Mouse (Mus musculus) heart, postnatal 0 days (tissue): ENCODE data around the gene Grik5.

Experiments
- CTCF ChIP-seq: IDR thresholded peaks from 2 replicates; pipeline ENCODE4 v1.5.1; 2016; ENCODE audit warnings: antibody characterized with exemption, control low read depth, low read depth
- EP300 ChIP-seq: IDR thresholded peaks from 2 replicates; pipeline ENCODE4 v1.6.1; 2016; ENCODE audit warnings: antibody characterized with exemption, low read depth

DNA sequence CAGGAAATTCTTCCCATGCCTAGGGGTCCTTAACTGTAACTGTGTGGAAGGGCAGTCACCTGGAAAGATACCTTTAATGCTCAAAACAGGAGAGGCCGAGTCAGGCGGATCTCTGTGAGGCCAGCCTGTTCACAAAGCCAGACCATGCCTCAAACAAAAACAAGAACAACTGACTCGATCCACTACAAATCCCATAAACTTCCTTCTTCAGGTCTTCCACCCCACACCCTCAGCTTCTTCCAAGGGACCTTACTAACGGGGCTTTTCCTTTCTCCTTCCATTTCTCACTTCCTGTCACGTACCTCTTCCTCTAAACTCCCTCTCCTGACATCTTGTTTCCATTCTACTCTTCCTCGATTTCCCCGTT lies 4.1 kb upstream of the Grik5 start:
- TF ChIP-seq CTCF (no peak), EP300 (no peak)
